In genomic region chr1:93342648-93343503, GRCm38 (mm10) we compare ENCODE assay signal across 8 mouse cellular contexts. TPM values are rescaled to one million over a fixed set of nuclear protein-coding genes. Genes with fewer than 3 reads are reported as not detected.
DNase-seq lines count a peak whose midpoint lies in the region; ATAC-seq and TF ChIP-seq lines count a peak whose summit lies in the region.

TSS of gene Ppp1r7 (plus strand) at chr1:93342854.
TSS of gene Pask (minus strand) at chr1:93343482.

- peak within 1 kb of the TSS; percentile 85 for H3K27ac ChIP-seq in gastrocnemius, adult 2 months
- H3K27ac ChIP-seq in hindbrain, postnatal 0 days: peak within 1 kb of the TSS; percentile 75
- H3K27ac ChIP-seq in left cerebral cortex, adult 2 months: peak within 1 kb of the TSS; percentile 88

- WGBS in hindbrain, postnatal 0 days: under 1% methylated on average over 63 of the region's 63 CpGs

- no peaks in the 10 kb centered on the region for H3K36me3 ChIP-seq in hindbrain, postnatal 0 days (ENCODE audit: insufficient read depth, low read length)

- H3K4me1 ChIP-seq in hindbrain, postnatal 0 days (ENCODE audit: insufficient read depth, low read length): peaks cover 8% of the 10 kb centered on the region

- peak; percentile 98 for DNase-seq in ZHBTc4 (ENCODE audit: low read depth, low spot score)
- peak; percentile 96 for DNase-seq in gastrocnemius, adult 2 months
- peak; percentile 98 for DNase-seq in hindbrain, postnatal 0 days (ENCODE audit: low spot score)
- DNase-seq in left cerebral cortex, adult 2 months (ENCODE audit: extremely low spot score in 1 of 2, low spot score in 2 of 2): peak; percentile 92 to 93
- peak; percentile 94 for DNase-seq in right cerebral cortex, adult 2 months (ENCODE audit: low spot score in 2 of 2)
- peak; percentile 95 for DNase-seq in urinary bladder, postnatal 14 days (ENCODE audit: low spot score)

- ATAC-seq in common myeloid progenitor, adult 5-6 weeks (replicated peaks; ENCODE audit: low read depth, poor library complexity, severe bottlenecking): peak; percentile 92
- peak; percentile 95 for ATAC-seq in hindbrain, postnatal 0 days
- ATAC-seq in megakaryocyte, adult 5-6 weeks (ENCODE audit: poor library complexity, severe bottlenecking): peak; percentile 87

- peak within 1 kb of the TSS; percentile 79 for H3K9ac ChIP-seq in hindbrain, postnatal 0 days (replicated peaks; ENCODE audit: low read length)

- intact Hi-C loops in gastrocnemius, adult 2 months (cut with DNase I): loop anchor here (1.0 to 5.0 kb wide), 4 partner anchors 38 to 170 kb away; partner anchors contain the start of genes Farp2, Mterf4 and Sned1
- intact Hi-C loops in left cerebral cortex, adult 2 months (cut with DNase I): loop anchor here (2.0 to 10.0 kb wide), 2 partner anchors 136 to 172 kb away; partner anchors contain the start of genes Farp2 and Hdlbp

- H3K4me3 ChIP-seq in gastrocnemius, adult 2 months: peak within 1 kb of the TSS; percentile 71
- peak within 1 kb of the TSS; percentile 66 for H3K4me3 ChIP-seq in hindbrain, postnatal 0 days (ENCODE audit: low read length)
- peak within 1 kb of the TSS; percentile 75 for H3K4me3 ChIP-seq in left cerebral cortex, adult 2 months

- H3K4me2 ChIP-seq in hindbrain, postnatal 0 days (ENCODE audit: low read depth, low read length): peak within 1 kb of the TSS; percentile 64

- H3K27me3 ChIP-seq in hindbrain, postnatal 0 days (ENCODE audit: insufficient read depth, low read length): no peaks in the 10 kb centered on the region

- H3K9me3 ChIP-seq in hindbrain, postnatal 0 days (ENCODE audit: low read length): no peaks in the 10 kb centered on the region

- no peak for TF ChIP-seq CTCF in gastrocnemius, adult 2 months (IDR thresholded peaks at IDR 0.05)
- TF ChIP-seq CTCF in hindbrain, postnatal 0 days (IDR thresholded peaks at IDR 0.05; ENCODE audit: low read depth): no peak
- TF ChIP-seq CTCF in left cerebral cortex, adult 2 months (IDR thresholded peaks at IDR 0.05): no peak

RNA-seq across cellular contexts. Expression of gene Ppp1r7, which starts in this region (rescaled TPM):
- 51.3 and 53.9 TPM in 2 replicates for total RNA-seq in common myeloid progenitor, adult 5-6 weeks (2017)
- total RNA-seq in gastrocnemius, adult 2 months (2021): 10 to 100 TPM; 21.4 to 22.1 TPM
- total RNA-seq in hindbrain, postnatal 0 days (2014; rRNA removed): 10.2 TPM in 2 replicates
- polyA plus RNA-seq in hindbrain, postnatal 0 days (2015; fragmentation: Nextera tagmentation; extraction: Ambion mirVana): 62.2 and 67.1 TPM in 2 replicates
- 10 to 100 TPM; 74.6 to 87.0 TPM for total RNA-seq in left cerebral cortex, adult 2 months (2021)
- total RNA-seq in megakaryocyte, adult 5-6 weeks (2015): 18.4 and 29.6 TPM in 2 replicates
- total RNA-seq in megakaryocyte, adult 5-6 weeks (2017): 11.3 and 13.2 TPM in 2 replicates

RNA-seq across cellular contexts. Expression of gene Pask, which starts in this region (rescaled TPM):
- 13.4 and 21.1 TPM in 2 replicates for total RNA-seq in common myeloid progenitor, adult 5-6 weeks (2017)
- total RNA-seq in gastrocnemius, adult 2 months (2021): under 1 TPM; 0.13 to 0.20 TPM
- 8.4 and 15.0 TPM in 2 replicates for total RNA-seq in hindbrain, postnatal 0 days (2014; rRNA removed)
- 3.6 and 3.9 TPM in 2 replicates for polyA plus RNA-seq in hindbrain, postnatal 0 days (2015; fragmentation: Nextera tagmentation; extraction: Ambion mirVana)
- 1 to 10 TPM; 5.8 to 6.3 TPM for total RNA-seq in left cerebral cortex, adult 2 months (2021)
- 3.6 and 4.1 TPM in 2 replicates for total RNA-seq in megakaryocyte, adult 5-6 weeks (2015)
- 4.3 and 9.9 TPM in 2 replicates for total RNA-seq in megakaryocyte, adult 5-6 weeks (2017)

Comparison
In these comparisons a context has a peak if more than half of its experiments do, and no peak if none do; other contexts are left out.
1. Peak in every context shown above with its lines: DNase-seq, ATAC-seq, H3K4me3 ChIP-seq and H3K27ac ChIP-seq.